Mouse (Mus musculus) liver, embryonic 16.5 days (tissue): ENCODE data around the gene Samd10. TPM values are rescaled to one million over a fixed set of nuclear protein-coding genes. Genes with fewer than 3 reads are reported as not detected.

Source experiments
- ATAC-seq: fragments of 200-750 bp; cut with Nextera tagmentation; 2 replicates; pipeline ENCODE4 v1.8.0; 2017; ENCODE audit warnings: low read depth, mild to moderate bottlenecking, moderate number of reproducible peaks, moderate library complexity
- H3K27ac ChIP-seq: fragments of 300-500 bp; sonication (generic); 2 replicates; pipeline ENCODE4 v1.5.1; 2014; ENCODE audit warnings: mild to moderate bottlenecking, low read length
- H3K27me3 ChIP-seq: fragments of 300-500 bp; sonication (generic); 2 replicates; pipeline ENCODE4 v1.6.1; 2014; ENCODE audit warnings: low read depth, low read length, mixed read lengths; ENCODE audit not compliant: control insufficient read depth, insufficient read depth
- H3K36me3 ChIP-seq: fragments of 300-500 bp; sonication (generic); 2 replicates; pipeline ENCODE4 v1.6.1; 2014; ENCODE audit warnings: mild to moderate bottlenecking; ENCODE audit not compliant: control insufficient read depth, insufficient read depth
- H3K4me1 ChIP-seq: fragments of 300-500 bp; sonication (generic); 2 replicates; pipeline ENCODE4 v1.6.1; 2014; ENCODE audit warnings: low read depth, low read length, mixed read lengths; ENCODE audit not compliant: control insufficient read depth
- H3K4me2 ChIP-seq: fragments of 300-500 bp; sonication (generic); 2 replicates; pipeline ENCODE4 v1.6.1; 2014; ENCODE audit warnings: low read depth, low read length, mixed read lengths
- H3K4me3 ChIP-seq: fragments of 300-500 bp; sonication (generic); 2 replicates; pipeline ENCODE4 v1.5.1; 2014; ENCODE audit warnings: low read depth, mild to moderate bottlenecking, low read length
- H3K9ac ChIP-seq: fragments of 300-500 bp; sonication (generic); 2 replicates; pipeline ENCODE4 v1.6.1; 2014; ENCODE audit warnings: low read depth, low read length
- H3K9me3 ChIP-seq: fragments of 300-500 bp; sonication (generic); replicated peaks from 2 replicates; pipeline ENCODE4 v1.6.1; 2016; ENCODE audit warnings: low read length; ENCODE audit not compliant: control insufficient read depth
- whole genome bisulfite sequencing: fragments of 180-500 bp; shearing (Covaris S2); extraction: QIAGEN DNeasy Blood & Tissue Kit; methylation state at CpG from one replicate; pipeline ENCODE4 v1.1.7; 2014; ENCODE audit not compliant: insufficient replicate concordance; 5-methylcytosine and 5-hydroxymethylcytosine counted together
- polyA plus RNA-seq: library from polyadenylated mRNA; unstranded; fragments of >200 nt; fragmentation: Nextera tagmentation; extraction: Ambion mirVana; gene quantifications from 2 replicates; pipeline ENCODE4 v1.2.1, GENCODE M21; 2015

Samd10 gene
- polyA plus RNA-seq, 1 experiment from 2014 or later = 2.3 TPM

DNA sequence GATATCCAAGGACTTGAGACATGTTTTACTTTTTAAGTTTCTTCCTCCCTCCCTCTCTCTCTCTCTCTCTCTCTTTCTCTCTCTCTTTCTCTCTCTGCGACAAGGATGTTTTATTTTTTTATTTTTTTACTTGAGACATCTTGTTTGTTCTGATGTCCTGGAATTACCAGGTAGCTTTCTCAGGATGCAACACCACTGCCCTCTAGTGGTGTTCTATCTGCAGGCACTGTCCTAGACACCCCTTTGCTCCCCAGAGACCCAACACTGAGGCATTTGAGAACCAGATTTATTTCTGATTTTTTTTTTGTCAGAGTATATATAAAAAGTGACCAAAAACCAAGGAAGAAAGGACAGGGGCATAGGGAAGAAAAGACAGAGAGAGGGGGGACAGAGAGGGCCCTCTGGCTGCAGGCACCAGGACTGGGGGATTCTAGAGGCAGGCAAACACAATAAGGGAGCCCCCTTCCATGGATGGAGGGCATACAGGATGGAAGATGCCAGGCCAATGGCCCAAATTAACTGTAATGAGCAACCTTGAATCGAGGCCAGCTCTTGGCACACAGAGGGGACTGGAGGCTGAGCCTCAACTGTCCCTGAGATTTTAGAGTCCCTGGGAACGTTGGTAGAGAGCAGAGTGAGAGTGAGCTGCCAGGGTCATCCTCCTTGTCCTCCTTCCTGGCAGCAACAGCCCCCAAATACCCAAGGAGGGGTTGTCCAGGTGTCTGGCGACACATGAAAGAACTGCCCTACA lies 3.9 kb downstream of the Samd10 start:
- ATAC-seq = no peak

GRCm38 (mm10) chr2:181593937-181594336 lies 5.1 kb downstream of the Samd10 start:
- peaks cover 5% of the 10 kb centered on the region; the same call in 1 of the 2 replicates for H3K36me3 ChIP-seq
- H3K9me3 ChIP-seq = no peaks in the 10 kb centered on the region
- no peak overlapping the region for H3K4me3 ChIP-seq
- ATAC-seq = no peak
- no peak overlapping the region for H3K4me2 ChIP-seq
- H3K9ac ChIP-seq = no peak overlapping the region
- no peak overlapping the region for H3K27ac ChIP-seq
- peaks cover 40% of the 10 kb centered on the region for H3K4me1 ChIP-seq
- peaks cover 11% of the 10 kb centered on the region for H3K27me3 ChIP-seq

More for the DNA sequence above, 3.9 kb downstream of the Samd10 start:
- no peak overlapping the region for H3K27ac ChIP-seq
- H3K4me2 ChIP-seq = no peak overlapping the region
- peaks cover 19% of the 10 kb centered on the region for H3K27me3 ChIP-seq
- WGBS = 51% methylated on average over 4 of the region's 4 CpGs
- H3K36me3 ChIP-seq = no peaks in the 10 kb centered on the region
- no peak overlapping the region for H3K4me3 ChIP-seq
- H3K4me1 ChIP-seq = peaks cover 43% of the 10 kb centered on the region
- no peak overlapping the region for H3K9ac ChIP-seq
- no peaks in the 10 kb centered on the region for H3K9me3 ChIP-seq

- H3K4me2 ChIP-seq = peak overlapping the region; percentile 93
- 2% methylated on average over 6 of the region's 6 CpGs for WGBS
- peaks cover 31% of the 10 kb centered on the region for H3K4me1 ChIP-seq
- H3K36me3 ChIP-seq = peaks cover 8% of the 10 kb centered on the region
- peak overlapping the region; percentile 82 for H3K27ac ChIP-seq
- peak overlapping the region; percentile 85 for H3K4me3 ChIP-seq
- no peaks in the 10 kb centered on the region for H3K9me3 ChIP-seq
- ATAC-seq = peak; percentile 14; the same call in 1 of the 2 replicates
- H3K9ac ChIP-seq = peak overlapping the region; percentile 83
- H3K27me3 ChIP-seq = peaks cover 2% of the 10 kb centered on the region
Observed at GRCm38 (mm10) chr2:181593042-181593421, 6.0 kb downstream of the Samd10 start.

DNA sequence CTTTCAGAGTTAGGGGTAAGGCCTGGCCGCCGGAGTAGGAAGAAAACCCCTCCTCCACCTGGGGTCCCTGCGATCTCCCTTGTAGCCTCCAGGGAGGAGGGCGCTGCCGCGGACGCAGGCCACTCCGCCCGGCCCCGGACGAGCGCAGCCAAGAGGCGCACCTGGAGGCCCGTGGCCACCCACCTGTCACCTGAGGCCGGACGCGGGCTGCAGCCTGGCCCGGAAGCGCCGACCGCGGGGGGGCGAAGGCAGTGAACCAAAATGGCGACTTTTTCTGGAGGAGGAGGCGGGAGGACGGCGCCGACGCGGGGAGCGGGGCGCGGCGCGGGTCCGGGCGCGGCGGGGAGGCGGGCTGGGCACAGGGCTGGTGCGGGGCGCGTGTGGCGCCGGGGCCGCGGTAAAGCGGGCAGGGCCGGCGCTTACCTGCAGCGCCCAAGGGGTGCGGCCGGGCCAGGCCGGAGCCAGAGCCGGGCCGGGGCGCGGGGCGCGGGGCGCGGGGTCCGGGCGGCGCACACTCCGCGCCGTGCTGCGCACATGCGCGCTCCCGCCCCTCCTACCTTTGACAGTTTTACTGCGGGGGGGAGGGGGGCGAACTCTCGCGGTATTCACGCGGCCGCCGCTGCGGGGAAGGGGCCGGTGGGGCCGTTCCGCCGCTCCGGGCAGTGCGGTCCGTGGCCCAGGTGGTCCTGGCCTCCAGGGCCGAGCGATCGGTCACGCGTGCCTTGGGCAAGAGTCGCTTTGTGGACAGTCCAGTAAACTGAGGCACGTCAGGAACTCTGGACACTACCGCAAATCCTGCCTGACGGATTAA lies 6.6 kb downstream of the Samd10 start, which contains the start of gene Zfp512b:
TSS of gene Zfp512b (minus strand) at position 573 of the 811 bp plus-strand sequence.
- H3K4me1 ChIP-seq = peaks cover 30% of the 10 kb centered on the region
- peak within 1 kb of the TSS; percentile 85 for H3K4me3 ChIP-seq
- H3K27me3 ChIP-seq = no peaks in the 10 kb centered on the region
- under 1% methylated on average over 67 of the region's 97 CpGs for WGBS
- peak within 1 kb of the TSS; percentile 83 for H3K9ac ChIP-seq
- ATAC-seq = peak; percentile 59
- H3K4me2 ChIP-seq = peak within 1 kb of the TSS; percentile 93
- H3K36me3 ChIP-seq = peaks cover 8% of the 10 kb centered on the region
- peak within 1 kb of the TSS; percentile 82 for H3K27ac ChIP-seq
- no peaks in the 10 kb centered on the region for H3K9me3 ChIP-seq

DNA sequence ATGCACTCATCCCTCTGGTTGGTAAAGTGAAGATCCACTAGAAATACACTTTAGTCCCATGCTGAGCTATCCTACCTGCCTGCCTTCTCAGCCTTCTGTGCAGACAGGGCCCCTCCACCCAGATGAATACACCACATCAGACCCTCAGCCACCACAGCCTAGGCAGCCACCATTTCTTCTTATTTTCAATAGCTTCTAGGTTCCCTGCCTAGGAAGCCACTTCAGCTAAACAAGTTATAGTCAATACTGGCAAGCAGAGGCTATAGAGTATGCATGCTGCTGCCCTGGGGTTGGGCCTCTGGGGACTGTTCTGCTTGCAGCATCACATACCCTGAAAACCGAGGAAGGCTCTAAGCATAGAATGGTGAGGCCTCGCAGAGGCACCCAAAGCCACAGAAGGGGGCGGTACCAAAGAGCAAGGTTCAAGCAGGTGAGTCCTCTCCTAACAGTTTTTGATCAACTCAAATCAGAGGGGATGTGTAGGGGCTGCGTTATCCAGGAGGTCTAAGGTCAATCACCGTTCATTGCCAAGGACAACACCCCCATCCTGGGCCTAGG lies 7.4 kb downstream of the Samd10 start, which contains the start of gene Prpf6:
TSS of gene Prpf6 (plus strand) at position 341 of the 558 bp plus-strand sequence.
- WGBS = 11% methylated on average over 5 of the region's 5 CpGs

DNA sequence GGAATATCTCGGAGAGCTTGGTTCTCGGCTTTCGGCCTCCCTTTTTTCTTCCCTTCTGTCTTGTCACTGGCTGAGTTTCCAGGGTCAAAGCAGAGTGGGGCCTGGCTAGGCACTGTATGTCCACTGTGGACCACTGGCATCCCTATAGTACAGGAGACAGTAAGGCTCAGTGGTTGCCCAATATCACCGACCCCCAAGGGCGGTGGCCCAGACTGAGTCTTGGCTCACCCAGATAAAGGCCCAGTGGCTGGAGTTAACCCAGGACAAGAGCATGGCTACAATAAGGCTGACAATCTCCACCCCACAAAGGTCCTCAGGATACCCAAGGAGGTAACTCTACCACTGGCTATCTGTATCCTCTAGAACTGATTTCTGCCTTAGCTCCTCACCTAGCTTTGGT lies 8.5 kb downstream of the Samd10 start:
- Histone ChIP-seq H3K4me3 (no peak overlapping the region), H3K27ac (no peak overlapping the region), H3K9me3 (no peaks in the 10 kb centered on the region), H3K36me3 (peaks cover 12% of the 10 kb centered on the region), H3K9ac (no peak overlapping the region), H3K4me1 (peaks cover 30% of the 10 kb centered on the region), H3K27me3 (no peaks in the 10 kb centered on the region), H3K4me2 (no peak overlapping the region)
- no peak for ATAC-seq
- WGBS = 71% methylated on average over 5 of the region's 5 CpGs

More for the DNA sequence above, 7.4 kb downstream of the Samd10 start, which contains the start of gene Prpf6:
- peaks cover 11% of the 10 kb centered on the region for H3K36me3 ChIP-seq
- no peaks in the 10 kb centered on the region for H3K27me3 ChIP-seq
- H3K4me2 ChIP-seq = peak within 1 kb of the TSS; percentile 93
- peak within 1 kb of the TSS; percentile 82 for H3K27ac ChIP-seq
- H3K4me1 ChIP-seq = peaks cover 30% of the 10 kb centered on the region
- no peaks in the 10 kb centered on the region for H3K9me3 ChIP-seq
- H3K4me3 ChIP-seq = peak within 1 kb of the TSS; percentile 85
- H3K9ac ChIP-seq = peak within 1 kb of the TSS; percentile 83
- ATAC-seq = peak; percentile 23

GRCm38 (mm10) chr2:181589732-181590105 lies 9.3 kb downstream of the Samd10 start:
- no peaks in the 10 kb centered on the region for H3K27me3 ChIP-seq

DNA sequence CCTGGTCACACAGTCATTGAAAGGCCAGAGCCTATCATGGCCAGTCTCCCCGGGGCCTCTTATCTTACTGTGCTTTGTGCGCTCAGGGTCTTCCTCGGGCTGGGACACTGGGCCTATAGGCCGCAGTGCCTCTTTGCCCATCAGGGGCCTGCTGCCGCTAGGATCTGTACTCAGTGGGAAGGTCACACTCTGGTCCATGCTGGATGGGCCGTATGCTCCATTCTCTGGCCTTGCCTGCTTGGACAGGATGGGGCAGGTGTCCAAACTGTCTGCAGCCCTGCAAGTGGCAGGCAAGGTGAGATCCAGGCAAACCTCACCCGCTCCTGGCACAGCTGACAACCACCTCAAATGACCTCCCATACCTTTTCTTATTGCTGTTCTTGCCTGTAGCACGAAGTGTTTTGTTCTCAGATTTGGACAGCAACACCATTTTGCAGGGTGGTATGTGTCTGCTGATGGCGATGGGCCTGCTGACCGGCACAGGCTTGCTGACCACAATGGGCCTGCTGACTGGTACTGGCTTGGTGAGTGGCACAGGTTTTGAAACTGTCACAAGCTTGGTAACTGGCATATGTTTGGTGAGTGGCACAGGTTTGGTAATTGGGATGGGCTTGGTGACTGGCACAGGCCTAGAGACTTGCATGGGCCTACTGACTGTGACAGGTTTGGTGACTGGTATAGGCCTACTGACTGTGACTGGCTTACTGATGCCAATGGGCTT lies 9.8 kb downstream of the Samd10 start:
- no peak overlapping the region for H3K9ac ChIP-seq
- no peaks in the 10 kb centered on the region for H3K9me3 ChIP-seq
- H3K27me3 ChIP-seq = no peaks in the 10 kb centered on the region
- no peak overlapping the region for H3K4me2 ChIP-seq
- no peak for ATAC-seq
- H3K4me3 ChIP-seq = no peak overlapping the region
- H3K36me3 ChIP-seq = peaks cover 12% of the 10 kb centered on the region
- WGBS = 71% methylated on average over 10 of the region's 10 CpGs
- H3K4me1 ChIP-seq = peaks cover 30% of the 10 kb centered on the region
- H3K27ac ChIP-seq = no peak overlapping the region

More at GRCm38 (mm10) chr2:181589732-181590105, 9.3 kb downstream of the Samd10 start:
- no peak for ATAC-seq
- H3K4me2 ChIP-seq = no peak overlapping the region
- peaks cover 12% of the 10 kb centered on the region for H3K36me3 ChIP-seq
- H3K4me3 ChIP-seq = no peak overlapping the region
- peaks cover 30% of the 10 kb centered on the region for H3K4me1 ChIP-seq
- no peaks in the 10 kb centered on the region for H3K9me3 ChIP-seq
- WGBS = 80% methylated on average over 9 of the region's 9 CpGs
- H3K27ac ChIP-seq = no peak overlapping the region
- no peak overlapping the region for H3K9ac ChIP-seq
